In the genomic region with DNA sequence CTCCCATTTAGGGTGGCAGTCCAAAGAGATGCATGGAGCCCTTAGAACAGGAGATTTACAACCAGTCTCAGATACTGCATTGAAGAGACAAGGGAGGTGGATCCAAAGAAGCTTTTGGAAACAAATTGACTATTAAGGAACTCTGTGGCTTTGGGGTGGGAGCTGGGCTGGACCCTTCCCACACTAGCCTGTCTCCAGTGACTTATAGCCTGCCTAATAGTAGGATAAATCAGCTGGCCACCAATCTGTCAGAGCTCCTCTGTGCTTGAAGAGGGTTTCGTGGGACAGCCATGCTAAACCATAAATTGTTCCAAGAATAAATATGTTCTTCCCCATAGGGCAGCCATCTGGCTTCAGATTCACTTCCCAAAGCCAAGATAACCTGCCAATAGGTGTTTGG, we compare ENCODE assay signal across 18 mouse cellular contexts.
"Had no signal": no experiment of that assay in that cellular context is flagged by ENCODE, and none has a peak within 500 bp of the region (broad histone marks: within the 10 kb centered on the region; RNA-seq: fewer than 3 reads in every experiment).

No protein-coding gene starts in this region.

- H3K4me1 ChIP-seq: liver, embryonic 15.5 days had no signal

- H3K4me3 ChIP-seq: liver, embryonic 13.5 days; liver, embryonic 15.5 days; lung, embryonic 15.5 days; megakaryocyte, embryonic 14.5 days; midbrain, embryonic 12.5 days; midbrain, embryonic 15.5 days had no signal

- H3K27me3 ChIP-seq: liver, embryonic 13.5 days; liver, embryonic 15.5 days; lung, embryonic 15.5 days; megakaryocyte, embryonic 14.5 days; midbrain, embryonic 12.5 days; midbrain, embryonic 15.5 days had no signal

- H3K27ac ChIP-seq: liver, embryonic 13.5 days; liver, embryonic 15.5 days; lung, embryonic 15.5 days; macrophage; midbrain, embryonic 12.5 days; midbrain, embryonic 15.5 days had no signal

- ATAC-seq: liver, postnatal 0 days; lung, postnatal 0 days; midbrain, embryonic 15.5 days had no signal

- H3K4me2 ChIP-seq: liver, embryonic 13.5 days; liver, embryonic 15.5 days; lung, embryonic 15.5 days; midbrain, embryonic 12.5 days; midbrain, embryonic 15.5 days had no signal

- H3K36me3 ChIP-seq: midbrain, embryonic 12.5 days; midbrain, embryonic 15.5 days had no signal

- H3K9ac ChIP-seq: liver, embryonic 13.5 days; liver, embryonic 15.5 days; liver, postnatal 0 days; lung, embryonic 15.5 days; midbrain, embryonic 12.5 days; midbrain, embryonic 15.5 days had no signal

- H3K9me3 ChIP-seq: liver, embryonic 13.5 days; liver, embryonic 15.5 days; lung, embryonic 15.5 days; megakaryocyte, embryonic 14.5 days; midbrain, embryonic 12.5 days; midbrain, embryonic 15.5 days had no signal

- DNase-seq: liver, embryonic 13.5 days; liver, postnatal 0 days; lung, adult 2 months; lung, postnatal 14 days; lung, postnatal 36 days; right cerebral cortex, postnatal 25 days; right cerebral cortex, postnatal 4 days; spleen, adult 18-20 months; thymus, adult 18-20 months; thymus, postnatal 14 days; thymus, postnatal 36 days had no signal
